8 mouse cellular contexts compared by ENCODE assay signal in the genomic region with DNA sequence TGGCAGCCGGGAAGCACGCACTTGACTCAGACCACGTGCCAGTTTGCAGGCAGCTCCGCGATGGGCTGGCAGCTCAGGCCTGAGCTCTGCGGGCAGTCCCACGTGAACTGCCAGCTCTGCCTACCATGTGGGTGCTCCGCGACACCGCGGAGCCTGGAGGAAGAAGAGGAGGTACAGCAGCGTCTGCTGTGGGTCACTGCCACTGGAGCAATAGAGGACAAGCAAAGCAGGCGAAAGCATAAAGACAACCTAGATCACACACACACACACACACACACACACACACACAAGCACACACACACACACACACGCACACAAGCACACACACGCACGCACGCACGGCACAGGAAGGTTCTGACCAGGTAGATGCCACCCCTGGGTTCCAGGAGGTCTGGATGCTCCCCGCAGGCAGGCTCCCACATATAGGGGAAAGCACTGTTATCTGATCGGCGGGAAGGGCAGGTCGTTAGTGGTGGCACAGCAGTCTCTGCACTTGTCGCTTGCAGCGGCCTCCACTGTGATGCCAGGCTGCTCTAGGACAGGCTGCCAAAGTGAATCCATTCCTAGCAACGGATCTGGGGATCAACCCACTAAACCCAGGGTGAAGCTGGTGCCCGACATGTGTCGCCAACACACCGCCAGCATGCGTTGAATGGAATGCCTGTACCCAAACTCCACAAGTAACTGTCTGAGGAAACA. TPM values are rescaled to one million over a fixed set of nuclear protein-coding genes. Genes with fewer than 3 reads are reported as not detected.
DNase-seq lines count a peak whose midpoint lies in the region; ATAC-seq and TF ChIP-seq lines count a peak whose summit lies in the region.

No protein-coding gene starts in this region.

- H3K27ac ChIP-seq in forebrain, embryonic 10.5 days, result peak overlapping the region; percentile 78
- 0 out of 2 replicates have a peak overlapping the region, but pooled peaks have one; percentile 21 for H3K27ac ChIP-seq in hindbrain, embryonic 15.5 days (replicated peaks)
- peak overlapping the region; percentile 23 for H3K27ac ChIP-seq in liver, embryonic 14.5 days
- no peak overlapping the region for H3K27ac ChIP-seq in neural tube, embryonic 13.5 days (replicated peaks)

- H3K4me2 ChIP-seq in hindbrain, embryonic 15.5 days, result peak overlapping the region; percentile 86
- peak overlapping the region; percentile 76 for H3K4me2 ChIP-seq in liver, embryonic 14.5 days (ENCODE audit: low read depth)
- H3K4me2 ChIP-seq in neural tube, embryonic 13.5 days, result peak overlapping the region; percentile 79

- no peak for TF ChIP-seq EP300 in liver, embryonic 14.5 days (IDR thresholded peaks at IDR 0.05; ENCODE audit: low read depth)

- H3K4me1 ChIP-seq in forebrain, embryonic 10.5 days, result peaks cover 54% of the 10 kb centered on the region
- peaks cover 46% of the 10 kb centered on the region for H3K4me1 ChIP-seq in hindbrain, embryonic 15.5 days (replicated peaks)
- H3K4me1 ChIP-seq in liver, embryonic 14.5 days (replicated peaks; ENCODE audit: control insufficient read depth in 2 of 2, insufficient read depth in 2 of 2, low read length in 1 of 2), result peaks cover 9 to 39% of the 10 kb centered on the region in 2 experiments; a peak in 3 of 4 replicates
- peaks cover 39% of the 10 kb centered on the region for H3K4me1 ChIP-seq in neural tube, embryonic 13.5 days (replicated peaks)

- H3K9me3 ChIP-seq in forebrain, embryonic 10.5 days, result no peaks in the 10 kb centered on the region
- H3K9me3 ChIP-seq in hindbrain, embryonic 15.5 days, result no peaks in the 10 kb centered on the region
- H3K9me3 ChIP-seq in liver, embryonic 14.5 days (ENCODE audit: control insufficient read depth, low read length), result no peaks in the 10 kb centered on the region
- H3K9me3 ChIP-seq in neural tube, embryonic 13.5 days, result no peaks in the 10 kb centered on the region

- H3K4me3 ChIP-seq in forebrain, embryonic 10.5 days, result peak overlapping the region; percentile 60
- peak overlapping the region; percentile 44 for H3K4me3 ChIP-seq in hindbrain, embryonic 15.5 days
- H3K4me3 ChIP-seq in liver, embryonic 14.5 days (ENCODE audit: insufficient read depth in 1 of 2, low read depth in 2 of 2, low read length in 2 of 2), result peak overlapping the region; percentile 46 to 61
- peak overlapping the region; percentile 40 for H3K4me3 ChIP-seq in neural tube, embryonic 13.5 days

- 0 out of 2 replicates have a peak, but pooled peaks cover 4% of the 10 kb centered on the region for H3K27me3 ChIP-seq in forebrain, embryonic 10.5 days (ENCODE audit: poor library complexity, severe bottlenecking)
- H3K27me3 ChIP-seq in hindbrain, embryonic 15.5 days, result no peaks in the 10 kb centered on the region
- H3K27me3 ChIP-seq in liver, embryonic 14.5 days (ENCODE audit: control insufficient read depth, insufficient read depth, low read length), result no peaks in the 10 kb centered on the region
- peaks cover 4% of the 10 kb centered on the region; the same call in 1 of the 2 replicates for H3K27me3 ChIP-seq in neural tube, embryonic 13.5 days

- TF ChIP-seq CTCF in liver, embryonic 14.5 days (IDR thresholded peaks at IDR 0.05; ENCODE audit: low read depth), result no peak

- H3K9ac ChIP-seq in hindbrain, embryonic 15.5 days, result peak overlapping the region; percentile 36
- peak overlapping the region; percentile 41 for H3K9ac ChIP-seq in liver, embryonic 14.5 days (replicated peaks)
- peak overlapping the region; percentile 74 for H3K9ac ChIP-seq in neural tube, embryonic 13.5 days

- H3K36me3 ChIP-seq in forebrain, embryonic 10.5 days (replicated peaks), result no peaks in the 10 kb centered on the region
- no peaks in the 10 kb centered on the region for H3K36me3 ChIP-seq in hindbrain, embryonic 15.5 days
- H3K36me3 ChIP-seq in liver, embryonic 14.5 days (replicated peaks; ENCODE audit: control insufficient read depth, insufficient read depth, low read depth), result no peaks in the 10 kb centered on the region
- no peaks in the 10 kb centered on the region for H3K36me3 ChIP-seq in neural tube, embryonic 13.5 days

- ATAC-seq in hindbrain, embryonic 15.5 days (ENCODE audit: low FRiP score, low read depth), result no peak
- ATAC-seq in liver, embryonic 14.5 days (ENCODE audit: insufficient read depth), result peak; percentile 17; the same call in 1 of the 2 replicates
- no peak for ATAC-seq in neural tube, embryonic 13.5 days (ENCODE audit: low read depth)
- no peak for ATAC-seq in inflammation-experienced regulatory T-cells, adult 6 months

- DNase-seq in lung, adult 18-20 months, result peak; percentile 59 to 66
- no peak for DNase-seq in lung, postnatal 14 days
- DNase-seq in brain, adult 2 months (ENCODE audit: low read depth, low spot score), result peak; percentile 90
- DNase-seq in forebrain, embryonic 10.5 days (ENCODE audit: extremely low spot score, low spot score), result no peak
- no peak for DNase-seq in liver, embryonic 14.5 days (ENCODE audit: low read depth in 3 of 3, low spot score in 3 of 3)

- 2% methylated on average over 26 of the region's 29 CpGs for WGBS in forebrain, embryonic 10.5 days
- WGBS in hindbrain, embryonic 15.5 days, result 2% methylated on average over 26 of the region's 29 CpGs
- WGBS in liver, embryonic 14.5 days (ENCODE audit: insufficient replicate concordance), result 3% methylated on average over 29 of the region's 29 CpGs
- 1% methylated on average over 26 of the region's 29 CpGs for WGBS in neural tube, embryonic 13.5 days

RNA-seq across cellular contexts. Expression of a gene that starts 4.3 kb away (rescaled TPM):
- 60.8 and 61.0 TPM in 2 replicates for polyA plus RNA-seq in forebrain, embryonic 10.5 days (2016; fragmentation: Nextera tagmentation; extraction: Ambion mirVana)
- polyA plus RNA-seq in hindbrain, embryonic 15.5 days (2015; fragmentation: Nextera tagmentation; extraction: Ambion mirVana), result 36.6 and 41.7 TPM in 2 replicates
- polyA plus RNA-seq in liver, embryonic 14.5 days (2012; rRNA removed), result 12.0 and 18.0 TPM in 2 replicates
- polyA plus RNA-seq in liver, embryonic 14.5 days (2014; fragmentation: Nextera tagmentation; extraction: Ambion mirVana), result 21.9 and 29.3 TPM in 2 replicates
- polyA plus RNA-seq in neural tube, embryonic 13.5 days (2015; fragmentation: Nextera tagmentation; extraction: Ambion mirVana), result 28.4 and 29.2 TPM in 2 replicates
- polyA plus RNA-seq in inflammation-experienced regulatory T-cells, adult 6 months (2017; shearing (Covaris generic)), result 1 to 10 TPM; 2.8 to 9.1 (median 4.0) TPM

RNA-seq across cellular contexts. Expression of a gene that starts 6.8 kb away (rescaled TPM):
- 3.8 and 4.1 TPM in 2 replicates for polyA plus RNA-seq in forebrain, embryonic 10.5 days (2016; fragmentation: Nextera tagmentation; extraction: Ambion mirVana)
- polyA plus RNA-seq in hindbrain, embryonic 15.5 days (2015; fragmentation: Nextera tagmentation; extraction: Ambion mirVana), result 22.1 and 23.1 TPM in 2 replicates
- polyA plus RNA-seq in liver, embryonic 14.5 days (2012; rRNA removed), result 3.0 and 3.4 TPM in 2 replicates
- 2.2 and 3.0 TPM in 2 replicates for polyA plus RNA-seq in liver, embryonic 14.5 days (2014; fragmentation: Nextera tagmentation; extraction: Ambion mirVana)
- polyA plus RNA-seq in neural tube, embryonic 13.5 days (2015; fragmentation: Nextera tagmentation; extraction: Ambion mirVana), result 14.7 and 16.8 TPM in 2 replicates
- polyA plus RNA-seq in inflammation-experienced regulatory T-cells, adult 6 months (2017; shearing (Covaris generic)), result 1 to 10 TPM; 1.1 to 2.2 (median 1.3) TPM

RNA-seq across cellular contexts. Expression of a gene that starts 20.9 kb away (rescaled TPM):
- polyA plus RNA-seq in forebrain, embryonic 10.5 days (2016; fragmentation: Nextera tagmentation; extraction: Ambion mirVana), result 227 and 236 TPM in 2 replicates
- 28.6 and 36.1 TPM in 2 replicates for polyA plus RNA-seq in hindbrain, embryonic 15.5 days (2015; fragmentation: Nextera tagmentation; extraction: Ambion mirVana)
- polyA plus RNA-seq in liver, embryonic 14.5 days (2012; rRNA removed), result 65.6 and 78.6 TPM in 2 replicates
- 90.8 and 94.3 TPM in 2 replicates for polyA plus RNA-seq in liver, embryonic 14.5 days (2014; fragmentation: Nextera tagmentation; extraction: Ambion mirVana)
- polyA plus RNA-seq in neural tube, embryonic 13.5 days (2015; fragmentation: Nextera tagmentation; extraction: Ambion mirVana), result 22.7 and 33.0 TPM in 2 replicates
- polyA plus RNA-seq in inflammation-experienced regulatory T-cells, adult 6 months (2017; shearing (Covaris generic)), result 10 to 100 TPM in 2 of 3 experiments, 1 to 10 TPM in 1; 5.8 to 74.0 (median 12.9) TPM

RNA-seq across cellular contexts. Expression of a gene that starts 22.0 kb away (rescaled TPM):
- polyA plus RNA-seq in forebrain, embryonic 10.5 days (2016; fragmentation: Nextera tagmentation; extraction: Ambion mirVana), result 51.3 and 57.6 TPM in 2 replicates
- polyA plus RNA-seq in hindbrain, embryonic 15.5 days (2015; fragmentation: Nextera tagmentation; extraction: Ambion mirVana), result 317 and 437 TPM in 2 replicates
- 23.0 and 23.1 TPM in 2 replicates for polyA plus RNA-seq in liver, embryonic 14.5 days (2012; rRNA removed)
- 11.4 and 12.6 TPM in 2 replicates for polyA plus RNA-seq in liver, embryonic 14.5 days (2014; fragmentation: Nextera tagmentation; extraction: Ambion mirVana)
- 268 and 282 TPM in 2 replicates for polyA plus RNA-seq in neural tube, embryonic 13.5 days (2015; fragmentation: Nextera tagmentation; extraction: Ambion mirVana)
- polyA plus RNA-seq in inflammation-experienced regulatory T-cells, adult 6 months (2017; shearing (Covaris generic)), result 10 to 100 TPM; 26.9 to 31.5 (median 27.3) TPM

RNA-seq across cellular contexts. Expression of a gene that starts 28.7 kb away (rescaled TPM):
- 7.3 and 9.0 TPM in 2 replicates for polyA plus RNA-seq in forebrain, embryonic 10.5 days (2016; fragmentation: Nextera tagmentation; extraction: Ambion mirVana)
- polyA plus RNA-seq in hindbrain, embryonic 15.5 days (2015; fragmentation: Nextera tagmentation; extraction: Ambion mirVana), result 10.0 and 10.1 TPM in 2 replicates
- polyA plus RNA-seq in liver, embryonic 14.5 days (2012; rRNA removed), result 1.8 and 1.9 TPM in 2 replicates
- 3.0 and 4.2 TPM in 2 replicates for polyA plus RNA-seq in liver, embryonic 14.5 days (2014; fragmentation: Nextera tagmentation; extraction: Ambion mirVana)
- 8.0 and 8.4 TPM in 2 replicates for polyA plus RNA-seq in neural tube, embryonic 13.5 days (2015; fragmentation: Nextera tagmentation; extraction: Ambion mirVana)
- polyA plus RNA-seq in inflammation-experienced regulatory T-cells, adult 6 months (2017; shearing (Covaris generic)), result 1 to 10 TPM; 5.2 to 6.2 (median 6.1) TPM

Comparison
In these comparisons a context has a peak if more than half of its experiments do, and no peak if none do; other contexts are left out.
1. DNase-seq: peak in lung, adult 18-20 months (2 of 2) and brain, adult 2 months (single experiment); none in lung, postnatal 14 days (single experiment), forebrain, embryonic 10.5 days (single experiment) and liver, embryonic 14.5 days (0 of 3).
2. Peak in every context shown above with its lines, with median percentiles within 50 percentile points of each other: H3K4me3 ChIP-seq, H3K4me2 ChIP-seq and H3K9ac ChIP-seq.